Mouse (Mus musculus): ENCODE results near the gene C2cd4c.

C2cd4c gene

GRCm38 (mm10) chr10:79578891-79579290 lies 34.9 kb downstream of the C2cd4c start:
- no peak for DNase-seq (ENCODE audit: low read depth)

GRCm38 (mm10) chr10:79578276-79578675 lies 35.5 kb downstream of the C2cd4c start:
- DNase-seq (ENCODE audit: low read depth) = no peak

GRCm38 (mm10) chr10:79577376-79577775 lies 36.4 kb downstream of the C2cd4c start:
- no peak for DNase-seq (ENCODE audit: low read depth)

- DNase-seq (ENCODE audit: low read depth) = no peak
Measured at GRCm38 (mm10) chr10:79575754-79576153, 38.1 kb downstream of the C2cd4c start.

GRCm38 (mm10) chr10:79574796-79575195 lies 39.0 kb downstream of the C2cd4c start:
- no peak for DNase-seq (ENCODE audit: low read depth)

GRCm38 (mm10) chr10:79574350-79574749 lies 39.5 kb downstream of the C2cd4c start:
- DNase-seq (ENCODE audit: low read depth) = no peak

- no peak for DNase-seq (ENCODE audit: low read depth)
Measured at GRCm38 (mm10) chr10:79573611-79574010, 40.2 kb downstream of the C2cd4c start.

GRCm38 (mm10) chr10:79571314-79571713 lies 42.5 kb downstream of the C2cd4c start:
- DNase-seq (ENCODE audit: low read depth) = peak; percentile 13

- no peak for DNase-seq (ENCODE audit: low read depth)
Measured at GRCm38 (mm10) chr10:79569921-79570320, 43.9 kb downstream of the C2cd4c start.

- DNase-seq (ENCODE audit: low read depth) = no peak
Measured at GRCm38 (mm10) chr10:79559716-79560115, 54.1 kb downstream of the C2cd4c start.

- no peak for DNase-seq (ENCODE audit: low read depth)
Measured at GRCm38 (mm10) chr10:79557496-79557895, 56.3 kb downstream of the C2cd4c start.

GRCm38 (mm10) chr10:79556951-79557350 lies 56.9 kb downstream of the C2cd4c start:
- DNase-seq (ENCODE audit: low read depth) = no peak

Measured in induced T-regulatory cell, adult 2 months (primary cell).